In the genomic region with DNA sequence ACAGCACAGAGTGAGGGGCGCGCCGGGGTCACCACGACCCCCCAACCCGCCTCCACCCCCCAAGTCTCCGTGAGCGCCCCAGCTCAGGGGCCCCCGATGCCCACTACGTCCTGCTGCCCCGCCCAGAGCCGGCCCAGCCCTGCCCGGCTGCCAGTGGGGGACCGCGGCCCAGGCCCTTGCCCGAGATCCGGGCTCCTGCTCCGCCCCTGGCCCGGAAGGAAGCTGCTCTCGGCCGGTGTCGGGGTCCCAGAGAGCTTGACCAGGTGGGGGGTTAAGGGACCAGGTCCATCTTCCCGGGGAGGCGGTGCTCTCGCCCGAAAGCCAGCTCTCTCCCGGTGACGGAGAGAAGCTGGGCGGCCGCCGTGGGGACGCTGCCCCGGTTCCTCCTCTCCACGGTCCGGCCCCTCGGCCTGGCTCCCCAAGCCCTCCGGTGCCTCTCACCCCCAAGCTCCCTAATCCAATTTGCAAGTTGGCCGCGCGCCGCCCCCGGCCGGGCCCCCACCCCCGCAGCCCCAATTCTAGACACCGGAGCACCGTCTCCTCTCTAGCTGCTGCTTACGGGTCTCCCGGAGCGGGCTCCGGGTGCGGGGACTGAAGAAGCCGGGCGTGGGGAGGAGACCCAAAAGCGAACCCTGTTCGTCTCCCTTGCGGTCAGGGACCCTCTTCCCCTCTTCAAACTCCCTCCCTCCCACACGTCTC, we compare ENCODE assay signal across 9 mouse cellular contexts. TPM values are rescaled to one million over a fixed set of nuclear protein-coding genes. Genes with fewer than 3 reads are reported as not detected.
DNase-seq lines count a peak whose midpoint lies in the region; ATAC-seq and TF ChIP-seq lines count a peak whose summit lies in the region.
"Had no signal": no experiment of that assay in that cellular context is flagged by ENCODE, and none has a peak within 500 bp of the region (broad histone marks: within the 10 kb centered on the region; RNA-seq: fewer than 3 reads in every experiment).

No protein-coding gene starts in this region.

- peak overlapping the region; percentile 54 for H3K4me2 ChIP-seq in kidney, embryonic 15.5 days
- H3K4me2 ChIP-seq in hindbrain, embryonic 11.5 days (replicated peaks; ENCODE audit: low read depth, low read length): peak overlapping the region; percentile 38
- H3K4me2 ChIP-seq in midbrain, embryonic 14.5 days (ENCODE audit: low read length): peak overlapping the region; percentile 50

- no peaks in the 10 kb centered on the region for H3K36me3 ChIP-seq in kidney, embryonic 15.5 days
- H3K36me3 ChIP-seq in hindbrain, embryonic 11.5 days (ENCODE audit: control insufficient read depth, insufficient read depth, low read length): no peaks in the 10 kb centered on the region
- H3K36me3 ChIP-seq in midbrain, embryonic 14.5 days (ENCODE audit: control insufficient read depth, insufficient read depth, low read length): no peaks in the 10 kb centered on the region

- ATAC-seq in kidney, embryonic 15.5 days (replicated peaks; ENCODE audit: low FRiP score): no peak; the same call in 1 of the 2 replicates
- no peak for ATAC-seq in hindbrain, embryonic 11.5 days (ENCODE audit: low FRiP score)
- ATAC-seq in midbrain, embryonic 14.5 days (ENCODE audit: low FRiP score, low TSS enrichment): no peak
- ATAC-seq: Patski had no signal

- DNase-seq in kidney, adult 8-10 months: no peak
- DNase-seq in cerebellum, adult 9-11 months: peak; percentile 78
- DNase-seq in hindbrain, embryonic 11.5 days (ENCODE audit: low spot score): peak; percentile 58
- peak; percentile 47 for DNase-seq in midbrain, embryonic 14.5 days
- DNase-seq in ovary, postnatal 10 days (ENCODE audit: low spot score): no peak
- DNase-seq in retina, embryonic 14.5 days (ENCODE audit: low spot score): no peak
- no peak for DNase-seq in lung, adult 2 months

- H3K27me3 ChIP-seq in kidney, embryonic 15.5 days: peaks cover 100% of the 10 kb centered on the region
- H3K27me3 ChIP-seq in hindbrain, embryonic 11.5 days (ENCODE audit: control insufficient read depth, insufficient read depth, low read length): peaks cover 98% of the 10 kb centered on the region
- H3K27me3 ChIP-seq in midbrain, embryonic 14.5 days (ENCODE audit: control insufficient read depth, insufficient read depth, low read length): peaks cover 91% of the 10 kb centered on the region

- no peaks in the 10 kb centered on the region for H3K9me3 ChIP-seq in kidney, embryonic 15.5 days (replicated peaks)
- no peaks in the 10 kb centered on the region for H3K9me3 ChIP-seq in hindbrain, embryonic 11.5 days (ENCODE audit: control insufficient read depth, low read length)
- no peaks in the 10 kb centered on the region for H3K9me3 ChIP-seq in midbrain, embryonic 14.5 days (ENCODE audit: control insufficient read depth, low read length)

- TF ChIP-seq POLR2A in lung, adult 2 months (IDR thresholded peaks at IDR 0.05; ENCODE audit: borderline replicate concordance, extremely low read depth, low read depth, low read length): no peak

- H3K4me3 ChIP-seq in kidney, embryonic 15.5 days (replicated peaks): peak overlapping the region; percentile 32
- H3K4me3 ChIP-seq in hindbrain, embryonic 11.5 days (ENCODE audit: low read depth, low read length): peak overlapping the region; percentile 23
- H3K4me3 ChIP-seq in midbrain, embryonic 14.5 days (replicated peaks; ENCODE audit: low read depth, low read length): peak overlapping the region; percentile 37
- H3K4me3 ChIP-seq in lung, adult 2 months (replicated peaks; ENCODE audit: extremely low read depth, low read depth, low read length): no peak overlapping the region

- peaks cover 26% of the 10 kb centered on the region for H3K4me1 ChIP-seq in kidney, embryonic 15.5 days
- H3K4me1 ChIP-seq in hindbrain, embryonic 11.5 days (replicated peaks; ENCODE audit: control insufficient read depth, insufficient read depth, low read length): peaks cover 6% of the 10 kb centered on the region; the same call in 1 of the 2 replicates
- H3K4me1 ChIP-seq in midbrain, embryonic 14.5 days (ENCODE audit: control insufficient read depth, insufficient read depth, low read length): peaks cover 8% of the 10 kb centered on the region; the same call in 1 of the 2 replicates
- H3K4me1 ChIP-seq in lung, adult 2 months (ENCODE audit: control insufficient read depth, insufficient read depth, low read length): peaks cover 7% of the 10 kb centered on the region; the same call in 1 of the 2 replicates

- no peak overlapping the region for H3K9ac ChIP-seq in kidney, embryonic 15.5 days
- H3K9ac ChIP-seq in hindbrain, embryonic 11.5 days (ENCODE audit: low read depth, low read length): 0 out of 2 replicates have a peak overlapping the region, but pooled peaks have one; percentile 7
- peak overlapping the region; percentile 57 for H3K9ac ChIP-seq in midbrain, embryonic 14.5 days (replicated peaks; ENCODE audit: low read length)

- H3K27ac ChIP-seq in kidney, embryonic 15.5 days: no peak overlapping the region
- no peak overlapping the region for H3K27ac ChIP-seq in hindbrain, embryonic 11.5 days (ENCODE audit: low read depth, low read length)
- peak overlapping the region; percentile 66 for H3K27ac ChIP-seq in midbrain, embryonic 14.5 days (replicated peaks; ENCODE audit: low read depth, low read length)

- WGBS in kidney, embryonic 15.5 days: under 1% methylated on average over 49 of the region's 56 CpGs
- under 1% methylated on average over 52 of the region's 56 CpGs for WGBS in hindbrain, embryonic 11.5 days
- WGBS in midbrain, embryonic 14.5 days: 1% methylated on average over 56 of the region's 56 CpGs
- WGBS in lung, adult 2 months: 2% methylated on average over 55 of the region's 56 CpGs

- no peak for TF ChIP-seq CTCF in lung, adult 2 months (IDR thresholded peaks at IDR 0.05; ENCODE audit: insufficient read depth, low read length)

RNA-seq across cellular contexts. Expression of a gene that starts 0.9 kb away (rescaled TPM):
- polyA plus RNA-seq in kidney, embryonic 15.5 days (2015; fragmentation: Nextera tagmentation; extraction: Ambion mirVana): not detected in 2 replicates
- 0.27 and 0.36 TPM in 2 replicates for polyA plus RNA-seq in hindbrain, embryonic 11.5 days (2014; fragmentation: Nextera tagmentation; extraction: Ambion mirVana)
- 10.9 and 12.7 TPM in 2 replicates for polyA plus RNA-seq in midbrain, embryonic 14.5 days (2014; fragmentation: Nextera tagmentation; extraction: Ambion mirVana)
- not detected in 2 replicates for polyA plus RNA-seq in lung, adult 2 months (2012; rRNA removed)
- polyA plus RNA-seq: Patski had no signal

RNA-seq across cellular contexts. Expression of a gene that starts 19.7 kb away (rescaled TPM):
- 2.8 and 6.8 TPM in 2 replicates for polyA plus RNA-seq in kidney, embryonic 15.5 days (2015; fragmentation: Nextera tagmentation; extraction: Ambion mirVana)
- polyA plus RNA-seq in hindbrain, embryonic 11.5 days (2014; fragmentation: Nextera tagmentation; extraction: Ambion mirVana): 0.29 and 0.70 TPM in 2 replicates
- polyA plus RNA-seq in midbrain, embryonic 14.5 days (2014; fragmentation: Nextera tagmentation; extraction: Ambion mirVana): 0.95 and 1.2 TPM in 2 replicates
- 20.0 and 22.1 TPM in 2 replicates for polyA plus RNA-seq in lung, adult 2 months (2012; rRNA removed)

RNA-seq across cellular contexts. Expression of a gene that starts 29.6 kb away (rescaled TPM):
- polyA plus RNA-seq in kidney, embryonic 15.5 days (2015; fragmentation: Nextera tagmentation; extraction: Ambion mirVana): 46.4 and 53.1 TPM in 2 replicates
- polyA plus RNA-seq in hindbrain, embryonic 11.5 days (2014; fragmentation: Nextera tagmentation; extraction: Ambion mirVana): 40.1 and 43.2 TPM in 2 replicates
- 34.5 and 36.0 TPM in 2 replicates for polyA plus RNA-seq in midbrain, embryonic 14.5 days (2014; fragmentation: Nextera tagmentation; extraction: Ambion mirVana)
- 131 and 143 TPM in 2 replicates for polyA plus RNA-seq in lung, adult 2 months (2012; rRNA removed)

RNA-seq across cellular contexts. Expression of a gene that starts 55.1 kb away (rescaled TPM):
- 2.5 and 3.5 TPM in 2 replicates for polyA plus RNA-seq in kidney, embryonic 15.5 days (2015; fragmentation: Nextera tagmentation; extraction: Ambion mirVana)
- polyA plus RNA-seq in hindbrain, embryonic 11.5 days (2014; fragmentation: Nextera tagmentation; extraction: Ambion mirVana): 0.53 and 0.54 TPM in 2 replicates
- 0.31 TPM in 1 of 2 replicates, not detected in the other for polyA plus RNA-seq in midbrain, embryonic 14.5 days (2014; fragmentation: Nextera tagmentation; extraction: Ambion mirVana)
- polyA plus RNA-seq in lung, adult 2 months (2012; rRNA removed): 73.7 and 136 TPM in 2 replicates
- polyA plus RNA-seq: Patski had no signal

RNA-seq across cellular contexts. Expression of a gene that starts 57.7 kb away (rescaled TPM):
- polyA plus RNA-seq in kidney, embryonic 15.5 days (2015; fragmentation: Nextera tagmentation; extraction: Ambion mirVana): 2.7 and 3.8 TPM in 2 replicates
- 0.54 and 0.93 TPM in 2 replicates for polyA plus RNA-seq in hindbrain, embryonic 11.5 days (2014; fragmentation: Nextera tagmentation; extraction: Ambion mirVana)
- polyA plus RNA-seq in midbrain, embryonic 14.5 days (2014; fragmentation: Nextera tagmentation; extraction: Ambion mirVana): 0.62 and 1.1 TPM in 2 replicates
- polyA plus RNA-seq in lung, adult 2 months (2012; rRNA removed): 2.0 and 3.5 TPM in 2 replicates
- polyA plus RNA-seq: Patski had no signal

Comparison
In these comparisons a context has a peak if more than half of its experiments do, and no peak if none do; other contexts are left out.
1. DNase-seq: peak in cerebellum, adult 9-11 months (single experiment), hindbrain, embryonic 11.5 days (single experiment) and midbrain, embryonic 14.5 days (single experiment); none in kidney, adult 8-10 months (0 of 2), ovary, postnatal 10 days (single experiment), retina, embryonic 14.5 days (single experiment) and lung, adult 2 months (single experiment).
2. Peak in every context shown above with its lines, with median percentiles within 50 percentile points of each other: H3K4me2 ChIP-seq.